8 mouse cellular contexts compared by ENCODE assay signal in genomic region chr6:55335989-55336514, GRCm38 (mm10). TPM values are rescaled to one million over a fixed set of nuclear protein-coding genes. Genes with fewer than 3 reads are reported as not detected.
DNase-seq lines count a peak whose midpoint lies in the region; ATAC-seq and TF ChIP-seq lines count a peak whose summit lies in the region.

TSS of gene Aqp1 (plus strand) at chr6:55336432.

- peaks cover 14% of the 10 kb centered on the region for H3K4me1 ChIP-seq in hindbrain, postnatal 0 days (ENCODE audit: insufficient read depth, low read length)
- peaks cover 88% of the 10 kb centered on the region for H3K4me1 ChIP-seq in liver, embryonic 13.5 days (replicated peaks)
- 0 out of 2 replicates have a peak, but pooled peaks cover 2% of the 10 kb centered on the region for H3K4me1 ChIP-seq in neural tube, embryonic 14.5 days (ENCODE audit: control insufficient read depth, insufficient read depth, low read length)

- H3ac ChIP-seq in C2C12 (ENCODE audit: control insufficient read depth, insufficient read length, low read depth): peak within 1 kb of the TSS; percentile 71

- no peaks in the 10 kb centered on the region for H3K9me3 ChIP-seq in hindbrain, postnatal 0 days (ENCODE audit: low read length)
- H3K9me3 ChIP-seq in liver, embryonic 13.5 days (replicated peaks): no peaks in the 10 kb centered on the region
- H3K9me3 ChIP-seq in neural tube, embryonic 14.5 days (ENCODE audit: control insufficient read depth, low read length): no peaks in the 10 kb centered on the region

- ATAC-seq in hindbrain, postnatal 0 days: peak; percentile 70
- ATAC-seq in liver, embryonic 13.5 days (ENCODE audit: low read depth): peak; percentile 19; the same call in 1 of the 2 replicates
- ATAC-seq in neural tube, embryonic 14.5 days (ENCODE audit: low read depth): peak; percentile 79

- H3K79me3 ChIP-seq in C2C12 (ENCODE audit: low read depth): peaks cover 29% of the 10 kb centered on the region

- H3K9ac ChIP-seq in hindbrain, postnatal 0 days (replicated peaks; ENCODE audit: low read length): no peak within 1 kb of the TSS
- peak within 1 kb of the TSS; percentile 77 for H3K9ac ChIP-seq in liver, embryonic 13.5 days
- no peak within 1 kb of the TSS for H3K9ac ChIP-seq in neural tube, embryonic 14.5 days (replicated peaks; ENCODE audit: low read depth, low read length)

- TF ChIP-seq CTCF in C2C12 (IDR thresholded peaks at IDR 0.05; ENCODE audit: control insufficient read depth, insufficient read depth, insufficient read length): no peak
- TF ChIP-seq CTCF in hindbrain, postnatal 0 days (IDR thresholded peaks at IDR 0.05; ENCODE audit: low read depth): no peak

- intact Hi-C loops in gastrocnemius, postnatal 14 days (cut with DNase I; ENCODE audit: low total_unique reads): no loop called here

- H3K36me3 ChIP-seq in C2C12 (ENCODE audit: control insufficient read depth, insufficient read depth): peaks cover 6% of the 10 kb centered on the region
- no peaks in the 10 kb centered on the region for H3K36me3 ChIP-seq in hindbrain, postnatal 0 days (ENCODE audit: insufficient read depth, low read length)
- H3K36me3 ChIP-seq in liver, embryonic 13.5 days: no peaks in the 10 kb centered on the region
- H3K36me3 ChIP-seq in neural tube, embryonic 14.5 days (ENCODE audit: control insufficient read depth, insufficient read depth, low read length): no peaks in the 10 kb centered on the region

- peak; percentile 12 to 16 for DNase-seq in adrenal gland, postnatal 36 days
- peak; percentile 69 for DNase-seq in gastrocnemius, postnatal 14 days
- peak; percentile 71 for DNase-seq in hindbrain, postnatal 0 days (ENCODE audit: low spot score)
- no peak for DNase-seq in liver, embryonic 13.5 days
- DNase-seq in adipocyte (ENCODE audit: low spot score): no peak
- DNase-seq in layer of hippocampus, adult 18-20 months (ENCODE audit: low spot score in 2 of 2): no peak

- H3K27me3 ChIP-seq in C2C12 (ENCODE audit: control insufficient read depth, insufficient read depth, insufficient read length): no peaks in the 10 kb centered on the region
- H3K27me3 ChIP-seq in hindbrain, postnatal 0 days (ENCODE audit: insufficient read depth, low read length): no peaks in the 10 kb centered on the region
- H3K27me3 ChIP-seq in liver, embryonic 13.5 days: no peaks in the 10 kb centered on the region
- no peaks in the 10 kb centered on the region for H3K27me3 ChIP-seq in neural tube, embryonic 14.5 days (ENCODE audit: control insufficient read depth, insufficient read depth, low read length)

- no peak within 1 kb of the TSS; the same call in 1 of the 2 replicates for H3K4me2 ChIP-seq in hindbrain, postnatal 0 days (ENCODE audit: low read depth, low read length)
- peak within 1 kb of the TSS; percentile 69 for H3K4me2 ChIP-seq in liver, embryonic 13.5 days
- H3K4me2 ChIP-seq in neural tube, embryonic 14.5 days (ENCODE audit: low read depth, low read length): no peak within 1 kb of the TSS

- H3K79me2 ChIP-seq in C2C12 (ENCODE audit: control insufficient read depth, insufficient read depth): peaks cover 46% of the 10 kb centered on the region

- H3K27ac ChIP-seq in hindbrain, postnatal 0 days: no peak within 1 kb of the TSS
- peak within 1 kb of the TSS; percentile 89 for H3K27ac ChIP-seq in liver, embryonic 13.5 days
- no peak within 1 kb of the TSS for H3K27ac ChIP-seq in neural tube, embryonic 14.5 days (ENCODE audit: low read depth, low read length)

- 23% methylated on average over 12 of the region's 12 CpGs for WGBS in hindbrain, postnatal 0 days
- WGBS in liver, embryonic 13.5 days (ENCODE audit: insufficient replicate concordance): 11% methylated on average over 12 of the region's 12 CpGs
- 23% methylated on average over 12 of the region's 12 CpGs for WGBS in neural tube, embryonic 14.5 days

- peak within 1 kb of the TSS; percentile 51 for H3K4me3 ChIP-seq in C2C12 (ENCODE audit: insufficient read depth, poor library complexity, severe bottlenecking)
- no peak within 1 kb of the TSS for H3K4me3 ChIP-seq in hindbrain, postnatal 0 days (ENCODE audit: low read length)
- peak within 1 kb of the TSS; percentile 48 for H3K4me3 ChIP-seq in liver, embryonic 13.5 days (replicated peaks)
- no peak within 1 kb of the TSS for H3K4me3 ChIP-seq in neural tube, embryonic 14.5 days (ENCODE audit: low read depth, low read length)

TF ChIP-seq in C2C12, 6 proteins besides CTCF, POLR2A, EP300 and RAD21:
- TF ChIP-seq CEBPB (IDR thresholded peaks at IDR 0.05; ENCODE audit: low read depth) (no peak), MYOD1 (IDR thresholded peaks at IDR 0.05; ENCODE audit: control insufficient read depth, insufficient read length, low read depth) (no peak), MYOG (IDR thresholded peaks at IDR 0.05; ENCODE audit: control insufficient read depth, extremely low read depth, insufficient read length) (no peak), MAX (IDR thresholded peaks at IDR 0.05) (no peak), USF1 (IDR thresholded peaks at IDR 0.05; ENCODE audit: low read depth) (no peak), FOSL1 (IDR thresholded peaks at IDR 0.05; ENCODE audit: insufficient read depth, low read length, poor library complexity, severe bottlenecking) (no peak)

RNA-seq across cellular contexts. Expression of gene Aqp1, which starts in this region (rescaled TPM):
- 206 TPM for polyA plus RNA-seq in C2C12 (2012; fragmentation: generic; extraction: Trizol)
- 10 to 100 TPM; 45.2 to 72.8 TPM for total RNA-seq in adrenal gland, postnatal 36 days (2021)
- 100 to 1,000 TPM; 175 to 307 TPM for total RNA-seq in gastrocnemius, postnatal 14 days (2021)
- 17.0 and 32.6 TPM in 2 replicates for total RNA-seq in hindbrain, postnatal 0 days (2014; rRNA removed)
- 19.5 and 21.7 TPM in 2 replicates for polyA plus RNA-seq in hindbrain, postnatal 0 days (2015; fragmentation: Nextera tagmentation; extraction: Ambion mirVana)
- polyA plus RNA-seq in liver, embryonic 13.5 days (2015; fragmentation: Nextera tagmentation; extraction: Ambion mirVana): 41.7 and 45.2 TPM in 2 replicates
- 0.20 and 0.84 TPM in 2 replicates for polyA plus RNA-seq in neural tube, embryonic 14.5 days (2014; fragmentation: Nextera tagmentation; extraction: Ambion mirVana)
- 1 to 10 TPM in 1 of 2 experiments, under 1 TPM in 1; 0.43 to 1.2 TPM for total RNA-seq in layer of hippocampus, adult 18-20 months (2021)

Comparison
In these comparisons a context has a peak if more than half of its experiments do, and no peak if none do; other contexts are left out.
1. RNA of gene Aqp1 (polyA plus RNA-seq): 206 TPM in C2C12 (single experiment), 41.7 to 45.2 TPM in liver, embryonic 13.5 days and 19.5 to 21.7 TPM in hindbrain, postnatal 0 days; 0.20 to 0.84 TPM in neural tube, embryonic 14.5 days; every median in the first group is over 10 times any median in the second.
2. Peak in ATAC-seq in neural tube, embryonic 14.5 days; RNA of the gene not detected or under 1 TPM.
3. H3K4me3 ChIP-seq: peak in C2C12 (single experiment) and liver, embryonic 13.5 days (single experiment); none in hindbrain, postnatal 0 days (single experiment) and neural tube, embryonic 14.5 days (single experiment).
4. DNase-seq: peak in adrenal gland, postnatal 36 days (2 of 2), gastrocnemius, postnatal 14 days (single experiment) and hindbrain, postnatal 0 days (single experiment); none in liver, embryonic 13.5 days (single experiment), adipocyte (single experiment) and layer of hippocampus, adult 18-20 months (0 of 2).
5. ATAC-seq: peak in every context shown above with its lines; median percentile 79 in neural tube, embryonic 14.5 days; 70 in hindbrain, postnatal 0 days; 19 in liver, embryonic 13.5 days.